Mouse (Mus musculus) midbrain, postnatal 0 days (tissue): ENCODE measurements at regions not wholly inside any gene's neighbourhood (a gene's known extent, or its start where the extent isn't known, plus 50 kb on each side); places are given as distances from the start of the nearest gene placed in this dataset.

Experiments
- ATAC-seq: fragments of 200-750 bp; cut with Nextera tagmentation; 2 replicates; pipeline ENCODE4 v1.8.0; 2017; ENCODE audit warnings: moderate number of reproducible peaks, mild to moderate bottlenecking, moderate TSS enrichment, moderate library complexity; ENCODE audit not compliant: low FRiP score
- DNase-seq: peaks from one replicate; pipeline ENCODE4 v3.0.0-alpha.2; 2015; ENCODE audit warnings: low spot score
- H3K27ac ChIP-seq: fragments of 300-500 bp; sonication (generic); 2 replicates; pipeline ENCODE4 v1.5.1; 2014; ENCODE audit warnings: low read depth, mild to moderate bottlenecking, low read length, mixed read lengths
- H3K27me3 ChIP-seq: fragments of 300-500 bp; sonication (generic); 2 replicates; pipeline ENCODE4 v1.6.1; 2014; ENCODE audit warnings: low read length, control low read depth, mixed read lengths; ENCODE audit not compliant: insufficient read depth
- H3K36me3 ChIP-seq: fragments of 300-500 bp; sonication (generic); 2 replicates; pipeline ENCODE4 v1.6.1; 2014; ENCODE audit warnings: low read length, control low read depth, mixed read lengths; ENCODE audit not compliant: insufficient read depth
- H3K4me1 ChIP-seq: fragments of 300-500 bp; sonication (generic); 2 replicates; pipeline ENCODE4 v1.6.1; 2014; ENCODE audit warnings: mild to moderate bottlenecking, control low read depth, antibody characterized with exemption, low read length, mixed read lengths; ENCODE audit not compliant: insufficient read depth
- H3K4me2 ChIP-seq: fragments of 300-500 bp; sonication (generic); 2 replicates; pipeline ENCODE4 v1.6.1; 2014; ENCODE audit warnings: low read depth, mild to moderate bottlenecking, low read length, mixed read lengths; ENCODE audit not compliant: poor library complexity, severe bottlenecking
- H3K4me3 ChIP-seq: fragments of 300-500 bp; sonication (generic); 2 replicates; pipeline ENCODE4 v1.5.1; 2014; ENCODE audit warnings: low read depth, mild to moderate bottlenecking, low read length, moderate library complexity
- H3K9ac ChIP-seq: fragments of 300-500 bp; sonication (generic); replicated peaks from 2 replicates; pipeline ENCODE4 v1.6.1; 2014; ENCODE audit warnings: mild to moderate bottlenecking, low read length, moderate library complexity, mixed read lengths; ENCODE audit not compliant: poor library complexity, severe bottlenecking
- H3K9me3 ChIP-seq: fragments of 300-500 bp; sonication (generic); 2 replicates; pipeline ENCODE4 v1.6.1; 2016; ENCODE audit warnings: low read length, control low read depth
- CTCF ChIP-seq: IDR thresholded peaks from 2 replicates; pipeline ENCODE4 v1.5.1; 2016; ENCODE audit warnings: antibody characterized with exemption, mild to moderate bottlenecking
- WGBS: fragments of 180-500 bp; shearing (Covaris S2); extraction: QIAGEN DNeasy Blood & Tissue Kit; methylation state at CpG from one replicate; pipeline ENCODE4 v1.1.7; 2014; 5-methylcytosine and 5-hydroxymethylcytosine counted together

GRCm38 (mm10) chr14:105662839-105663238 is 233.8 kb downstream of the Spry2 start:
- WGBS, result 87% methylated on average over 6 of the region's 6 CpGs
- TF ChIP-seq CTCF, result no peak

GRCm38 (mm10) chr14:105658316-105658715 is 238.3 kb downstream of the Spry2 start:
- H3K4me2 ChIP-seq, result no peak overlapping the region
- no peaks in the 10 kb centered on the region for H3K4me1 ChIP-seq
- H3K27ac ChIP-seq, result no peak overlapping the region
- TF ChIP-seq CTCF, result no peak
- no peaks in the 10 kb centered on the region for H3K27me3 ChIP-seq
- no peaks in the 10 kb centered on the region for H3K9me3 ChIP-seq
- ATAC-seq, result no peak
- H3K9ac ChIP-seq, result no peak overlapping the region
- no peak overlapping the region for H3K4me3 ChIP-seq
- no peaks in the 10 kb centered on the region for H3K36me3 ChIP-seq
- no peak for DNase-seq
- WGBS, result 95% methylated on average over 2 of the region's 2 CpGs

More at GRCm38 (mm10) chr14:105662839-105663238, 233.8 kb downstream of the Spry2 start:
- DNase-seq, result no peak
- Histone ChIP-seq H3K4me1 (no peaks in the 10 kb centered on the region), H3K9ac (no peak overlapping the region), H3K27me3 (no peaks in the 10 kb centered on the region), H3K36me3 (no peaks in the 10 kb centered on the region), H3K4me3 (no peak overlapping the region), H3K9me3 (no peaks in the 10 kb centered on the region), H3K27ac (no peak overlapping the region), H3K4me2 (no peak overlapping the region)
- ATAC-seq, result no peak

GRCm38 (mm10) chr14:105647166-105647565 is 249.5 kb downstream of the Spry2 start:
- 84% methylated on average over 3 of the region's 3 CpGs for WGBS
- Histone ChIP-seq H3K27ac (no peak overlapping the region), H3K4me1 (no peaks in the 10 kb centered on the region), H3K27me3 (no peaks in the 10 kb centered on the region), H3K36me3 (no peaks in the 10 kb centered on the region), H3K4me2 (no peak overlapping the region), H3K4me3 (no peak overlapping the region), H3K9me3 (no peaks in the 10 kb centered on the region), H3K9ac (no peak overlapping the region)
- ATAC-seq (no peak), DNase-seq (no peak)
- no peak for TF ChIP-seq CTCF

GRCm38 (mm10) chr14:105644428-105644827 is 252.2 kb downstream of the Spry2 start:
- Histone ChIP-seq H3K9ac (no peak overlapping the region), H3K27ac (no peak overlapping the region), H3K4me2 (no peak overlapping the region), H3K36me3 (no peaks in the 10 kb centered on the region), H3K4me3 (no peak overlapping the region), H3K27me3 (no peaks in the 10 kb centered on the region), H3K9me3 (no peaks in the 10 kb centered on the region), H3K4me1 (no peaks in the 10 kb centered on the region)
- WGBS, result 89% methylated on average over 2 of the region's 2 CpGs
- DNase-seq (no peak), ATAC-seq (no peak)
- no peak for TF ChIP-seq CTCF

- Histone ChIP-seq H3K4me1 (no peaks in the 10 kb centered on the region), H3K4me3 (no peak overlapping the region), H3K36me3 (no peaks in the 10 kb centered on the region), H3K9me3 (no peaks in the 10 kb centered on the region), H3K27ac (0 out of 2 replicates have a peak overlapping the region, but pooled peaks have one; percentile 7), H3K4me2 (no peak overlapping the region), H3K9ac (no peak overlapping the region), H3K27me3 (no peaks in the 10 kb centered on the region)
- 78% methylated on average over 7 of the region's 7 CpGs for WGBS
- DNase-seq (peak; percentile 73), ATAC-seq (0 out of 2 replicates have a peak, but pooled peaks have one; percentile 80)
- TF ChIP-seq CTCF, result no peak
Observed at GRCm38 (mm10) chr14:105643285-105643957, 253.2 kb downstream of the Spry2 start.

GRCm38 (mm10) chr14:105632335-105632734 is 264.3 kb downstream of the Spry2 start:
- Histone ChIP-seq H3K4me2 (no peak overlapping the region), H3K4me3 (no peak overlapping the region), H3K9me3 (no peaks in the 10 kb centered on the region), H3K27me3 (no peaks in the 10 kb centered on the region), H3K9ac (no peak overlapping the region), H3K27ac (peak overlapping the region; percentile 76), H3K36me3 (no peaks in the 10 kb centered on the region), H3K4me1 (no peaks in the 10 kb centered on the region; the same call in 1 of the 2 replicates)
- over 99% methylated on average over 4 of the region's 4 CpGs for WGBS
- ATAC-seq (no peak), DNase-seq (no peak)
- no peak for TF ChIP-seq CTCF
